Mouse (Mus musculus) liver, adult 2 months (tissue): ENCODE measurements around the gene Sowahc.

ENCODE experiments used
- CTCF ChIP-seq: fragments of 200-500 bp; IDR thresholded peaks from 2 replicates; pipeline ENCODE4 v1.5.1; 2011; ENCODE audit warnings: low read depth, low read length, control low read depth
- POLR2A ChIP-seq: fragments of 200-500 bp; IDR thresholded peaks from 2 replicates; pipeline ENCODE4 v1.6.1; 2011; ENCODE audit warnings: low read length, control low read depth; ENCODE audit not compliant: insufficient read depth; ENCODE audit errors: extremely low read depth

DNA sequence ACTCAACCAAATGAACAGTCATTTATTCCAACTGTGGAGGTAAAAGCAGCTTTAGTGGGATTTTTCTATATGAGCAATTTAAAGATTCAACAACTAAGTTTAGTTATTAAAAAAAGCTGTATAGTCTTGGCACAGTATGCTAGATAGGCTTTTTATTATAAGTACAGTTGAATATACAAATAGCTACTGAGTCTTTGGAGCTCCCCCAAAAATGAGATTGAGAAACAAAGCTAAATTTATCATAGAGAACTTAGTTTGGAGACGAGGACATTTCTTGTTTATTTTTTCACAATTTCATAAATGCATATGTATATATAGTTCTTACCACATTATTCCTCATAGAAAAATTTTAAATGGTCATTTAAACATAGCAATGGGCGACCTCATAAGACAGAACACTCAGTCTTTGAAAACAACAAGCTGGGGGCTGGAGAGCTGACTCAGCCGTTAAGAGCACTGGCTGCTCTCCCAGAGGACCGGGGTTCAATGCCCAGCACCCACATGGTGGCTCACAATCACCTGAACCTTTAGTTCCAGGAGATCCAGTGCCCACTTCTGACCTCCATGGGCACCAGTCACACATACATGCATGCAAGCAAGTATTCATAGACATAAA is 7.6 kb downstream of the Sowahc start:
- TF ChIP-seq POLR2A (no peak), CTCF (no peak)
